Mouse (Mus musculus) urinary bladder, postnatal 25 days (tissue): ENCODE measurements around the gene Ulk4.

Experiments
- DNase-seq: peaks from one replicate; pipeline ENCODE4 v3.0.0; 2022; ENCODE audit warnings: low spot score

Ulk4 gene

DNA sequence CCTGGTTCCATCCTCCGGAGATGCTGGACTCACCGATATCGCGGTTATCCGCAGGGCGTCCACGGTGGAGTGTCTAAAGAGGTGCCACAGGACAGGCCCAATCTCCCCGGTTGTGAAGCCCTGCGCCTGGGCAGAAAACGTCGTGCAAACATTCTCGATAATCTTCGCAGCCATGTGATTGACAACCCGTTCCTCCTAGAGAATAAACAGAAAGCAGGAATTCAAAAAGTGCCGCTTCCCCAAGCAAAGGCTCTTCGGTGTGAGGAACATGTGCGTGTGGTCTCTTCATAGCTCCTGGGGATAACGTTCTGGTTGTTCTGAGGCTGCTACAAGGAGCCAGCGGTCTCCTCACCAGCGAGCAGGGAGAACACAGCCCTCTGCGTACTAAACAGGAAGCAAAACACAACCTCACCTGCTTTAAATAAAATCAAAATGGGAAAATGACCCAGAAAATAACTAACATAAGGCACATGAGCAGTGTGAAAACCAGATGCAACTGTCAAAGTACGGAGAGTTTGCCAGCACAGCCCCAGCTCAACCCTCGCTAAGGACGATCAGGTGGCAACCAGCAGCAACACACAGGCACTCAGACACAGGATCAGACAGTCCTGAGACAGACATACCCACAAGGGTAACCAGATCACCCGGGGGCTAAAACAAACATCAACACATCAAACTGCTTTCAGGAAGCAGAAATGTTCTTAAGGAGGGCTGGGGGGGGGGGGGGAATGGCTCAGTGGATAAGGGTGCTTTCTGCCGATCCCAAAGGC lies 84.2 kb downstream of the Ulk4 start:
- no peak for DNase-seq

DNA sequence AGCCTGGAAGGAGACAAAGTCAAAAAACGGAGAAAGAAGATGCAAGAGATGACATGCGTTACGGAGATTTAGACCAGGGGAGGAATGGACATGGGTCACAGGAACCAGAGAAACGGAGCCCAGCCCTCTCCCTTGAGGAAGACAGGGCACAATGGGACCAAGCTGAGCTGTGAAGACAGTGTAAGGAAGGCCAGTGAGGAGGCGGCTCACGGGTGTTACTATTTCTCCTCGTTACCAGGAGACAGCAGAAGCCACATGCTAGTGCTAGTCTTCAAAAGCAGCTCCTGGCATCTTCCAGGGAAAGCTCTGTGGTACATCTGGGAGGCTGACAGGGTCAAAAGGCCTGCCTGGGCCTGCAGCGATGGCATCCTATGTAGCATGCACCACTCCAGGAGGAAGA lies 89.2 kb downstream of the Ulk4 start:
- no peak for DNase-seq

DNA sequence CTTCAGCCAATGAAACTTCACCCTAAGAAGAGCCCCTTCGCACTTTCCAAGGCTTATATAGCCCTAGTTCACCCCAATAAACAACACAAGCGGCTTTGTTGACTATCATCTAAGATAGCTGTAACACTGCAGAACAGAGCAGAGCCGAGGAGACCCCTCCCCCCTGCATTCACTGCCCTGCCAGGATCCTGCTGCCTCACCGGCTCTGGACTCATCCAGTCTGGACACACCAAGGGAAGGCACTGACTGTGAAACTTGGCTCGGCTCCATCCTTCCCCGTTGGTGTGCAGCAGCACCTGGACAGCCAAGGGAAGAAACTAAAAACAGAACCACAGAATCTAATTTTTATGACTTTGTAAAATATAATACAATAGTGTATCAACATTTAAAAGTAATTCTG lies 91.2 kb downstream of the Ulk4 start:
- DNase-seq, result no peak

DNA sequence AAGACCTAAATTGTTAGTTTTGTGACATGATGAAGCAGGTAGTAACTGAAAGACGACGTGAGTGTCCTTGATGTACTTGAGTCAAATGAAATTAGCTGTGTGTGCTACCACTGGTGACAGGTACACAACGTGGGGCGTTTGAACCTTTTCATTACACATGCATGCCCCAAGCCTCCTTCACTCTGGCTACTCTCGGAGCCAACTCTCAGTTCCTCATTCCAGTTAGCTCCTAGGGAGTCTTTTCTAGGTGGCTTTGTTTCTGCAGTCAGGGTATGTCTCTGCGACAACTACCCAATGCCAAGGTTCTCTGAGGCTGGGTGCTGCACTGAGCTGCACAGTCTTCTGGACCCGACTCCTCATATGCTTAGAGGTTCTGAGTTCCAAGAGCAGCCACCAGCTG lies 100.6 kb downstream of the Ulk4 start:
- DNase-seq, result no peak

GRCm38 (mm10) chr9:121175201-121175600 lies 101.8 kb downstream of the Ulk4 start:
- no peak for DNase-seq

DNA sequence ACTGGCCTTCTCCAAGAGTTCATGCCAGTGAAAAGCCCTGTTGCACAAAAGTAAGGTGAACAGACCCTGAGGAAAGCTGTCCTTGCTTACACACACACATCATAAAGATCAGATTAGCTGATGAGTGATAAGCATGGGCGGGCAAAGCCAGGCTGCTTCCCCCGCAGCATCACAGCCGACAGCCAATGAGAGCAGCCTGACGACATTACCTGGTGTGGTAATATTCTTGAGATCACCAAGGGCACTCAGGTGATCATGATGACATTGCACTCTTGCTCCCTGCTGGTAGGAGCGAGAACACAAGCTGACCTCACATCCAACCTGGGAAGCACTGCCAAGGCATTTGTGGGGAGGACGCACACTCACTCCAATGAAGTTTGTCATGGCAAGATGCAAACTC lies 104.9 kb downstream of the Ulk4 start:
- no peak for DNase-seq

DNA sequence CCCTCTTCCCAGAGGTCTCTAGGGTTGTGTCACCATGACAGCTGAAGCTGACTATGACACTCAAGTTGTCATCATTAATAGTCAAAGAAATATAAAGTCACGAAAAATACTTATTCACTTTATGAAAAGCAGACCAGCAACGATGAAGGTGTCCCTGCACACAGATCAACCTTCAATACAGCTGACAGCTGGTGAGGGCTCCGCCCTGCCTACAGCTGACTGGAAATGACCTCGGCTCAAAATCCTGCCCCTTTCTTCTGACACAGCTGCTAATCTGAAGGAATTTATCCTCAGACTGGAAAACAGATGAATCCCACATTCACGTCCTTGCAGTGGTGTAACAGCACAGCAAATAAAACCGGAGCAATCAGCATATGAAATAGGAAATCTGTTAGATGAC lies 105.4 kb downstream of the Ulk4 start:
- no peak for DNase-seq

DNA sequence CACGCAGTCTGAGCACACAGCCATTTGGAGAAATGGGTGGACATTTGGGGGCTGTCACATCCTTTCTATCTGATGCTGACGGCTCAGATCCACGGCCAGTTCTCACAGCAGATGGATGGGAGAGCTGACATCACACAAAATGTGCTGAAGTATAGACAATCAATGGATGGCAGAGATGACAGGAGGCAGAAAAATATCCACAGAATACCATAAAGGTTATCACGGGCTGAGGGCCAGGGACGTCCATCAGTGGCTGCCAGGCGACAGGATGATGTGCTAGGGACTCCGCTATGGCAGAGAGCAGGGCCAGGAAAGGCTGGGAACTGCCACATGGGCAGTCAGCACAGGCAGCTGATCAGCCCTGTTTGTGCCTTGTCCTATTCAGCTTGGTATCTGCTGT lies 112.4 kb downstream of the Ulk4 start:
- DNase-seq, result no peak

DNA sequence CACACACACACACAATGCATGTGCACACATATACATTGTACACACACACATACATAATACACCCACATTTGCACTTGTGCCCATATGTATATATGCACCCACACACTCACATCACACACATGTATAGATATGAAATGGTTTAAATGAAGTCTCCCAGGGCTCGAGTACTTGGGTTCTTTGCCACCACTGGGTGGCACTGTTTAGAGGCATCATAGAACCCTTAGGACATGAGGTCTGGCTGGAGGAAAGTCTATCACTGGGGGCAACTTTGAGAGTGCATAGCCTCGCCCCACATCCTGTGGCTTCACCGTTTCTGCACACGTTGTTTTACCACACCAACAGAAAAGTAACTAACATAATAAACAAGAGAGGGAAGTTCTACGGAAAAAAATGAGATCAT lies 114.2 kb downstream of the Ulk4 start:
- peak; percentile 12 for DNase-seq

DNA sequence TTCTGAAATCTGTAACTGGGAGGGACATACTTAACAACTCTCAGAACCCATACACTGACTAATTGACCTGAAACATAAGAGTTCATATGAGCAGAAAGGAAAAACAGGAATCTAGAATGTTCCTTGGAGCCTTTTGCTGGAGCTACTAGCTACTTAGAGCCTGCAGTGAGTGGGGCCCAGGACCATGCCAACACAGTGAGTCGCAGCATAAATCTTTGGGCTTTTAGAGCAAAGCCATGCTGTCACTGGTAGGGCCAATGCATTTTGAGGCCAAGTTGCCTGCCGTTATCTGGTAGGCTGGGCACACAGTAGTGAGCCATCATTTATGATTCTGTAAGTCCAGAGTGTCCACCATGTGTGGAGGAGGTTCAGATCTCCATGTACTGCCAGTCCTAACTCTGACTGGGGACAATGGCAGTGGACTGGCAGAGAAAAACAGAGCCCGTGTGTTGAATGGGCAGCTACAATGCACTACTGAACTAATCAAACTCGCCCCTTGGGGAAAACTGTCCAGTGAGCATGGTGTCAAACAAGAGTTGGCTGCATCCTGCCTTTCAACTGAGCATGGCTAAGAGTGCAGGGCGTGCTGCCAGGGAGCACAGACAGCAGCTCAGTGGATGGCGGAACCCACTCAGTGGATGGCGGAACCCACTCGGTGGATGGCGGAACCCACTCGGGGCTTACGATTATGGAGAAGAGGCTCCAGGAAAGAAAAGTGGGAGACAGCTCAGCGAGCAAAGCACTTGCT lies 115.0 kb downstream of the Ulk4 start:
- no peak for DNase-seq

GRCm38 (mm10) chr9:121156253-121156831 lies 120.7 kb downstream of the Ulk4 start:
- no peak for DNase-seq

- DNase-seq, result no peak
Observed at GRCm38 (mm10) chr9:121153276-121153675, 123.7 kb downstream of the Ulk4 start.

DNA sequence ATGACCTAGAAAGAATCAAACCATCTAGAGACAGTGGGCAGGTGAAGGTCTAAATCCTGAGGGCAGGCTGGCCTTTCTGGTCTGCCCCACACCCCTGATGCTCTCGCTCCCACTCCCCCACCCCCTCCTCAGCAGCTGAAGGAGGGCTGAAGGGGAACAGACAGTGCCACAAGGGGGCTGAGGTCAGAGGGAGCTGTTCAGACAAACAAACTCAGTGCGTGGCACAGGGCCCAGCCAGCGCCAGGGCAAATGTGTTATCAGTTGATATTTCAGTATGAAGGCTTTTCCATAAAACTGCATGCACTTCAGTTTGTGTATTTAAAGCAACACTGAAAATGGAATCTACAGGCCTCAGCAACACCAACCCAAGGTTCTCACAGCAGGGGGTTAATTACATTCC lies 128.4 kb downstream of the Ulk4 start:
- DNase-seq, result no peak

DNA sequence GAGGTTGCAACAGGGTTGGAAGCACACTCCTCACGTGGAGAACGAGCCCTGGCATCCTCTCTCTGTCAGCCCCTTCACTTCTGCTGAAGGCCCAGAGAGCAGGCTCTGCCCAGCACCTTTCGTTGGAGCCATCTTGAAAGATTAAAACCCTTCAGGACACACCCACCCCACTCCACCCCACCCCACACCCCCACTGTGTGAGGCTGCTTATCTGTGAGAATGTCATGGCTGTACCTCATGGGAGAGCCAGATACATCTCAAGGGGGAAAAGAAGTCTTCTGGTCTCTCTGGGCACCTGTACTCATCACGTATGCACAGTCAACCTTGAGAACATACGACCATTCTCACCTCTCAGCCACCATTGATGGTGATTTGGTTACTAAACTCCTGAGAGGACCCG lies 133.8 kb downstream of the Ulk4 start:
- DNase-seq, result no peak

DNA sequence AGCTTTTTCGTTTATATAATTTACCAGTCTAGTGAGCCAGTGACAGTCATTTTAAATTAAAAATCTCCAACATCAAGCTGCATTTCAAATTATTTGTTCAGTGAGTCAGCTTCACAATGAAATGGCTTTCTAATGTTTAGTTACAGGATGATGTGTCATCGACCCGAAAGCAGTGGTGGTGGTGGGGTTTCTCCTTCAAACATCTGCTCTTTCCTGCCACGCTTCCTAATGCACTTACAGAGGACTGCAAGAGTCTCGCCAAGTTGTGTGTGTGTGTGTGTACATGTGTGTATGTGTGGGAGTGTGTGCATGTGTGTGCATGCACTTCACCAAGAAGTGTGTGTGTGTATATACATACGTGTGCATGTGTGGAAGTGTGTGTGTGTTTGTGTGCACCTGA lies 144.4 kb downstream of the Ulk4 start:
- no peak for DNase-seq

DNA sequence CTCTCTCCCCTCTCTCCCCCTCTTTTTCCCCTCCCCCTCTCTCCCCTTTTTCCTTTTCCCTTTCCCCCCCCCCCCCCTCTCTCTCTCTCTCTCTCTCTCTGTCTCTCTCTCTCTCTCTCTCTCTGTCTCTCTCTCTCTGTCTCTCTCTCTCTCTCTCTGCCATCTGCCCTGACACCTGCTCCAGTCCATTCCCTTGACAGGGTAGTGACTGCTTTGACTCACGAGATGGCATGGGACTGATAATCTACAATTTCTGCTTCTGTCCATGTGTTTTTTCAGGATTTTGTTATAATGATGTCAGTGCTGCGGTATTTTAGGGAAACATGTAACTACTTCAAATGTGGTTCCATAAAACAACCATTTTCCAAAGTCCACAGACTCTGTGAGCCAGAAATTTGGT lies 147.5 kb downstream of the Ulk4 start:
- no peak for DNase-seq

GRCm38 (mm10) chr9:121128934-121129333 lies 148.1 kb downstream of the Ulk4 start:
- DNase-seq, result no peak

- DNase-seq, result no peak
Observed at GRCm38 (mm10) chr9:121127025-121127424, 150.0 kb downstream of the Ulk4 start.

GRCm38 (mm10) chr9:121124705-121125104 lies 152.3 kb downstream of the Ulk4 start:
- no peak for DNase-seq

GRCm38 (mm10) chr9:121122039-121122438 lies 155.0 kb downstream of the Ulk4 start:
- no peak for DNase-seq

GRCm38 (mm10) chr9:121117936-121118335 lies 159.1 kb downstream of the Ulk4 start:
- DNase-seq, result no peak

- DNase-seq, result no peak
Observed at GRCm38 (mm10) chr9:121112131-121112530, 164.9 kb downstream of the Ulk4 start.

GRCm38 (mm10) chr9:121108110-121108509 lies 168.9 kb downstream of the Ulk4 start:
- peak; percentile 56 for DNase-seq
